Mouse (Mus musculus) neural tube, embryonic 15.5 days (tissue): ENCODE results near the gene Kcnip4. TPM values are rescaled to one million over a fixed set of nuclear protein-coding genes. Genes with fewer than 3 reads are reported as not detected.

Source experiments
- ATAC-seq: fragments of 200-750 bp; cut with Nextera tagmentation; 2 replicates; pipeline ENCODE4 v1.8.0; 2017; ENCODE audit warnings: mild to moderate bottlenecking, moderate TSS enrichment, moderate library complexity; ENCODE audit not compliant: low FRiP score
- H3K27ac ChIP-seq: fragments of 300-500 bp; sonication (generic); replicated peaks from 2 replicates; pipeline ENCODE4 v1.5.1; 2015; ENCODE audit warnings: mild to moderate bottlenecking, inconsistent platforms
- H3K27me3 ChIP-seq: fragments of 300-500 bp; sonication (generic); replicated peaks from 2 replicates; pipeline ENCODE4 v1.6.1; 2015; ENCODE audit warnings: inconsistent platforms
- H3K36me3 ChIP-seq: fragments of 300-500 bp; sonication (generic); 2 replicates; pipeline ENCODE4 v1.6.1; 2015; ENCODE audit warnings: inconsistent platforms
- H3K4me1 ChIP-seq: fragments of 300-500 bp; sonication (generic); 2 replicates; pipeline ENCODE4 v1.6.1; 2015; ENCODE audit warnings: inconsistent platforms
- H3K4me2 ChIP-seq: fragments of 300-500 bp; sonication (generic); 2 replicates; pipeline ENCODE4 v1.6.1; 2015; ENCODE audit warnings: inconsistent platforms, mild to moderate bottlenecking, moderate library complexity
- H3K4me3 ChIP-seq: fragments of 300-500 bp; sonication (generic); replicated peaks from 2 replicates; pipeline ENCODE4 v1.5.1; 2015; ENCODE audit warnings: mild to moderate bottlenecking, inconsistent platforms
- H3K9ac ChIP-seq: fragments of 300-500 bp; sonication (generic); replicated peaks from 2 replicates; pipeline ENCODE4 v1.6.1; 2015; ENCODE audit warnings: mild to moderate bottlenecking, inconsistent platforms
- H3K9me3 ChIP-seq: fragments of 300-500 bp; sonication (generic); replicated peaks from 2 replicates; pipeline ENCODE4 v1.6.1; 2016; ENCODE audit warnings: inconsistent platforms
- WGBS: fragments of 180-500 bp; shearing (Covaris S2); methylation state at CpG from one replicate; pipeline ENCODE4 v1.1.7; 2015; ENCODE audit warnings: mixed read lengths; 5-methylcytosine and 5-hydroxymethylcytosine counted together
- polyA plus RNA-seq: library from polyadenylated mRNA; unstranded; fragments of >200 nt; fragmentation: Nextera tagmentation; extraction: Ambion mirVana; gene quantifications from 2 replicates; pipeline ENCODE4 v1.2.1, GENCODE M21; 2015

Kcnip4 gene
- polyA plus RNA-seq, 1 experiment from 2014 or later, result 17.0 TPM

DNA sequence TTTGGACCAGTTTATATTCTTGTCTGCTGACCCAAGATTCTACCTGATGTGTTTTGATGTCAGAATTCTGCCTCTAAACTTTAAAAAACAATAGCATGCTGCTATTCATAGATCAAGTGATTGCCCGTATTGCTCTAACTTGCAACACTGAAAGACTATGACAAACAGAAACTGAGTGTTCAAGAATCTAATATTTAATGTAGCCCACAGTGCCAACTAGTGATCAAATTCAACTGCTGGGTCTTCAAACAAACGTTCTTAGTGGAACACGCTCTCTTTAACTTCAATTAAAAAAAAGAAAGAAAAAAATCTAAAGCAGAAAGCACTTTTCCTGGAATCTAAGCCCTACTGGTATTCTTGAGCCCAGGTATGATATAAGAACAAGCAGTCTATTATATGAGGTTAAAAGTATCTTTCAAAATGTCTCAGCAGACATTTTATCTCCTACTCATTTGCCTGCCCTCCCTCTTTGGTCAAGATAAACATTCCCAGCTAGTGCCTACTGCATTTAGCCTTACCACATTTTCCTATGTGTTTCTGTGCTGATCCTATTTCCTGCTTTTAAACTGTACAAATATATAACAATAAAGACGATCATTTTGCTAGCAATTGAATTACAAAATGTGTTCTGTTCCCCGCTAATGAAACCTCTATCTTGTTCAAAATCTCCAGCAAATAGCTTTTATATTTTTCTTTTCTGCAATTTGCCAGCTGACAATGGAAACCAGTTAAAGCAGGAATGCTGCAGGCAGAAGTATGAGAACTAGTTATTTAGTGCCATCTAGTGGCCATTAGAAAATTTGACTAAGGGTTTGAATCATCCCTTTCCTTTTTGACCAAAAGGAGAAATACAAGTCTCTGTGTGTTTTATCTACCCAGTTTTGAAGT lies 1179.4 kb downstream of the Kcnip4 start:
- H3K9me3 ChIP-seq, result no peaks in the 10 kb centered on the region
- no peaks in the 10 kb centered on the region for H3K36me3 ChIP-seq
- WGBS, result 51% methylated on average over 5 of the region's 5 CpGs
- no peak overlapping the region for H3K4me3 ChIP-seq
- no peaks in the 10 kb centered on the region for H3K4me1 ChIP-seq
- peak; percentile 93 for ATAC-seq
- H3K27ac ChIP-seq, result peak overlapping the region; percentile 46; the same call in 1 of the 2 replicates
- no peak overlapping the region for H3K4me2 ChIP-seq
- H3K9ac ChIP-seq, result no peak overlapping the region
- H3K27me3 ChIP-seq, result no peaks in the 10 kb centered on the region

DNA sequence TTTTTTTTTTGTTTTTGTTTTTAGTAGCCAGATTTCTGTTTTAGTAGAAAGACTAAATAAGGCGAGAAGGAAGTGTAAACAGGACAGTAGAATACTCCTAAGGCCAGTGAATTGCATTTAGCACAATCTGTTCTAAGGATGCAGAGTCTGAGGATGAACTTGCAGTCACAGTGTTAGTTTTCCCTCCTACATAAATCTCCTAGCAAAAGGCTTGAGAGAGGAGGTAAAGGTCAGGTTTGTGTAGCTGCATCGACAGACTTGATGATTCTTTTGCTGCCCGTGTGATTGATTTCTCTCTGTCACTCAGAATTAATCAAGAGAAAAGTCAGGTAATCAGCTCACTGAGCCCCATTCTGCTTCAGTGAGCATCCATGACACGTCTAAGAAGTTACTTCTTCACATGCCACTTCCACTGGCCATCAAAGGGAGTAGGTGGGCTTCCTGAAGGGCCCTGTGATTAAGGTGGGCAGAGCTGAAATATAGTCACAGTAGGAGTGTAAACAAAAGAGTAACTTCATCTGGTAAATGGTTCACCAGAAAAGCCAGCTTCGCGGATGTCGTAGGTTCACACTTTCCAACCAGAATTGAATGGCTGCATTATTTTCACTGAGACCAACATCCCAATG lies 1183.8 kb downstream of the Kcnip4 start:
- Histone ChIP-seq H3K9ac (no peak overlapping the region), H3K4me1 (no peaks in the 10 kb centered on the region), H3K27me3 (no peaks in the 10 kb centered on the region), H3K4me3 (no peak overlapping the region), H3K27ac (no peak overlapping the region), H3K36me3 (no peaks in the 10 kb centered on the region), H3K4me2 (no peak overlapping the region), H3K9me3 (no peaks in the 10 kb centered on the region)
- 55% methylated on average over 7 of the region's 7 CpGs for whole genome bisulfite sequencing
- ATAC-seq, result no peak
